ENCODE assay signal across 9 mouse cellular contexts in genomic region chr11:77985541-77986065, GRCm38 (mm10). TPM values are rescaled to one million over a fixed set of nuclear protein-coding genes. Genes with fewer than 3 reads are reported as not detected.
DNase-seq lines count a peak whose midpoint lies in the region; ATAC-seq and TF ChIP-seq lines count a peak whose summit lies in the region.
"Had no signal": no experiment of that assay in that cellular context is flagged by ENCODE, and none has a peak within 500 bp of the region (broad histone marks: within the 10 kb centered on the region; RNA-seq: fewer than 3 reads in every experiment).

No protein-coding gene starts in this region.

- no peak overlapping the region for H3K9ac ChIP-seq in limb, embryonic 11.5 days (ENCODE audit: low read length)
- peak overlapping the region; percentile 94 for H3K9ac ChIP-seq in neural tube, embryonic 15.5 days (replicated peaks)

- WGBS in limb, embryonic 11.5 days = 83% methylated on average over 3 of the region's 3 CpGs
- WGBS in neural tube, embryonic 15.5 days = 86% methylated on average over 3 of the region's 3 CpGs

- peak overlapping the region; percentile 91 for H3K27ac ChIP-seq in left cerebral cortex, adult 2 months
- H3K27ac ChIP-seq in embryonic fibroblast, embryonic 13.5 days (ENCODE audit: insufficient read depth, low read length) = peak overlapping the region; percentile 65
- no peak overlapping the region for H3K27ac ChIP-seq in limb, embryonic 11.5 days (replicated peaks; ENCODE audit: low read depth, low read length)
- peak overlapping the region; percentile 91 for H3K27ac ChIP-seq in neural tube, embryonic 15.5 days (replicated peaks)

- H3K4me3 ChIP-seq in left cerebral cortex, adult 2 months = peak overlapping the region; percentile 83
- peak overlapping the region; percentile 94 for H3K4me3 ChIP-seq in embryonic fibroblast, embryonic 13.5 days (ENCODE audit: insufficient read depth, low read length)
- peak overlapping the region; percentile 99; the same call in 1 of the 2 replicates for H3K4me3 ChIP-seq in limb, embryonic 11.5 days (ENCODE audit: low read depth, low read length)
- peak overlapping the region; percentile 85 for H3K4me3 ChIP-seq in neural tube, embryonic 15.5 days (replicated peaks)

- H3K27me3 ChIP-seq in limb, embryonic 11.5 days (ENCODE audit: control insufficient read depth, insufficient read depth, low read length) = no peaks in the 10 kb centered on the region
- H3K27me3 ChIP-seq in neural tube, embryonic 15.5 days (replicated peaks) = no peaks in the 10 kb centered on the region

- H3K4me1 ChIP-seq in embryonic fibroblast, embryonic 13.5 days (ENCODE audit: control insufficient read depth, insufficient read depth, low read length) = peaks cover 2% of the 10 kb centered on the region; the same call in 1 of the 2 replicates
- 0 out of 2 replicates have a peak, but pooled peaks cover 4% of the 10 kb centered on the region for H3K4me1 ChIP-seq in limb, embryonic 11.5 days (ENCODE audit: control insufficient read depth, insufficient read depth, low read length)
- peaks cover 25% of the 10 kb centered on the region for H3K4me1 ChIP-seq in neural tube, embryonic 15.5 days

- H3K4me2 ChIP-seq in limb, embryonic 11.5 days (ENCODE audit: low read depth, severe bottlenecking) = peak overlapping the region; percentile 74; the same call in 1 of the 2 replicates
- peak overlapping the region; percentile 87 for H3K4me2 ChIP-seq in neural tube, embryonic 15.5 days

- ATAC-seq in limb, embryonic 11.5 days (ENCODE audit: insufficient number of reproducible peaks, low FRiP score, low TSS enrichment, low read depth) = no peak
- ATAC-seq in neural tube, embryonic 15.5 days (ENCODE audit: low FRiP score) = no peak
- ATAC-seq: activated CD4-positive, CD25-positive, alpha-beta regulatory T cell, adult 4 months had no signal

- TF ChIP-seq CTCF in left cerebral cortex, adult 2 months (IDR thresholded peaks at IDR 0.05) = no peak
- TF ChIP-seq CTCF in embryonic fibroblast, embryonic 13.5 days (IDR thresholded peaks at IDR 0.05; ENCODE audit: borderline replicate concordance, insufficient read depth, low read length) = no peak

- no peak for DNase-seq in left cerebral cortex, adult 2 months (ENCODE audit: extremely low spot score in 1 of 2, low spot score in 2 of 2)
- no peak for DNase-seq in left cerebral cortex, adult 11 months (ENCODE audit: low spot score)
- DNase-seq in limb, embryonic 11.5 days (ENCODE audit: low spot score) = no peak
- DNase-seq in left cerebral cortex, postnatal 25 days (ENCODE audit: low spot score in 2 of 2) = no peak
- DNase-seq in cerebellum, postnatal 36 days = no peak
- DNase-seq in B cell, adult 2 months = no peak

- H3K9me3 ChIP-seq in limb, embryonic 11.5 days (ENCODE audit: control insufficient read depth, low read length) = no peaks in the 10 kb centered on the region
- no peaks in the 10 kb centered on the region for H3K9me3 ChIP-seq in neural tube, embryonic 15.5 days (replicated peaks)

- peaks cover 3% of the 10 kb centered on the region; the same call in 1 of the 2 replicates for H3K36me3 ChIP-seq in limb, embryonic 11.5 days (ENCODE audit: control insufficient read depth, insufficient read depth, low read length)
- peaks cover 18% of the 10 kb centered on the region for H3K36me3 ChIP-seq in neural tube, embryonic 15.5 days

- TF ChIP-seq POLR2A in embryonic fibroblast, embryonic 13.5 days (IDR thresholded peaks at IDR 0.05; ENCODE audit: low read depth, low read length) = no peak

- intact Hi-C loops in left cerebral cortex, adult 2 months (cut with DNase I) = loop anchor here (5.0 to 10.0 kb wide), 2 partner anchors 47 to 491 kb away; partner anchors contain the start of genes Dhrs13 and Git1
- intact Hi-C loops in left cerebral cortex, postnatal 25 days (cut with DNase I) = no loop called here

RNA-seq across cellular contexts. Expression of gene Phf12, which starts 3.0 kb away (rescaled TPM):
- total RNA-seq in left cerebral cortex, adult 2 months (2021) = 10 to 100 TPM; 58.9 to 59.2 TPM
- 39.4 and 47.4 TPM in 2 replicates for polyA plus RNA-seq in embryonic fibroblast, embryonic 13.5 days (2011; ENCODE audit: insufficient read length, low read depth, missing spikeins)
- polyA plus RNA-seq in limb, embryonic 11.5 days (2014; fragmentation: Nextera tagmentation; extraction: Ambion mirVana) = 19.6 and 21.1 TPM in 2 replicates
- polyA plus RNA-seq in neural tube, embryonic 15.5 days (2015; fragmentation: Nextera tagmentation; extraction: Ambion mirVana) = 14.6 and 16.9 TPM in 2 replicates
- 10 to 100 TPM; 50.5 to 51.4 TPM for total RNA-seq in left cerebral cortex, postnatal 25 days (2021)

RNA-seq across cellular contexts. Expression of gene Dhrs13, which starts 46.5 kb away (rescaled TPM):
- 1 to 10 TPM; 5.5 to 6.3 TPM for total RNA-seq in left cerebral cortex, adult 2 months (2021)
- 5.7 and 8.3 TPM in 2 replicates for polyA plus RNA-seq in embryonic fibroblast, embryonic 13.5 days (2011; ENCODE audit: insufficient read length, low read depth, missing spikeins)
- polyA plus RNA-seq in limb, embryonic 11.5 days (2014; fragmentation: Nextera tagmentation; extraction: Ambion mirVana) = 19.1 and 19.3 TPM in 2 replicates
- polyA plus RNA-seq in neural tube, embryonic 15.5 days (2015; fragmentation: Nextera tagmentation; extraction: Ambion mirVana) = 48.2 and 55.3 TPM in 2 replicates
- 1 to 10 TPM; 7.9 to 8.9 TPM for total RNA-seq in left cerebral cortex, postnatal 25 days (2021)

RNA-seq across cellular contexts. Expression of gene Flot2, which starts 52.1 kb away (rescaled TPM):
- 10 to 100 TPM; 91.2 to 96.0 TPM for total RNA-seq in left cerebral cortex, adult 2 months (2021)
- 70.0 and 71.3 TPM in 2 replicates for polyA plus RNA-seq in embryonic fibroblast, embryonic 13.5 days (2011; ENCODE audit: insufficient read length, low read depth, missing spikeins)
- polyA plus RNA-seq in limb, embryonic 11.5 days (2014; fragmentation: Nextera tagmentation; extraction: Ambion mirVana) = 48.7 and 49.5 TPM in 2 replicates
- polyA plus RNA-seq in neural tube, embryonic 15.5 days (2015; fragmentation: Nextera tagmentation; extraction: Ambion mirVana) = 121 and 132 TPM in 2 replicates
- 10 to 100 TPM; 95.5 to 96.8 TPM for total RNA-seq in left cerebral cortex, postnatal 25 days (2021)

RNA-seq across cellular contexts. Expression of gene Sez6, which starts 55.0 kb away (rescaled TPM):
- 100 to 1,000 TPM; 127 to 157 TPM for total RNA-seq in left cerebral cortex, adult 2 months (2021)
- not detected in 2 replicates for polyA plus RNA-seq in embryonic fibroblast, embryonic 13.5 days (2011; ENCODE audit: insufficient read length, low read depth, missing spikeins)
- polyA plus RNA-seq in limb, embryonic 11.5 days (2014; fragmentation: Nextera tagmentation; extraction: Ambion mirVana) = 0.10 and 0.23 TPM in 2 replicates
- polyA plus RNA-seq in neural tube, embryonic 15.5 days (2015; fragmentation: Nextera tagmentation; extraction: Ambion mirVana) = 101 and 123 TPM in 2 replicates
- total RNA-seq in left cerebral cortex, postnatal 25 days (2021) = 100 to 1,000 TPM; 145 to 168 TPM
